Mouse (Mus musculus): ENCODE results near the gene Slc39a3.

DNA sequence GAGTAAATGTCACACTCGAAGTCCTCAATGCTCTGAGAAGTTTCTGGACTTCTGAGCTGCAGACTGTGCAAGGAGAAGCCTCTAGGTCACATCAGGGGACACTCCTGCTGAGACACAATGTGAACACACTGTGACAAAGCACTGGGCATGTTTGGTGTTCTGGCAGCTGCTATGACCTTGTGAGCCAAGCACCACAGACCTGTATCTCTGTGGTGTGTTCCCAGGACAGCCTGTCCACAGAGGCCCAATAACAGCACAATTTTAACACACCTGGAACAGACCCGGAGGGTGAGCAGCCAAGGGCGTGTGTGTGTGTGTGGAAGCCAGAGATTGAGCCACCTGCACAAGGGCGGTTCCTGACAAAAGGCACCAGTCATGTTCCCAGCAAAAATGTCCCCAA lies 42.6 kb downstream of the Slc39a3 start:
- TF ChIP-seq CTCF (IDR thresholded peaks at IDR 0.05; ENCODE audit: low read depth, low read length) (no peak), GATA1 (IDR thresholded peaks at IDR 0.05; ENCODE audit: borderline replicate concordance, low read length) (no peak)
